Mouse (Mus musculus) hindbrain, postnatal 0 days (tissue): ENCODE measurements around the gene Tacstd2. TPM values are rescaled to one million over a fixed set of nuclear protein-coding genes. Genes with fewer than 3 reads are reported as not detected.

Experiments used
- ATAC-seq: fragments of 200-750 bp; cut with Nextera tagmentation; 2 replicates; pipeline ENCODE4 v1.8.0; 2017; ENCODE audit warnings: mild to moderate bottlenecking, moderate TSS enrichment, moderate library complexity
- DNase-seq: peaks from one replicate; pipeline ENCODE4 v3.0.0-alpha.2; 2015; ENCODE audit warnings: low spot score
- H3K27ac ChIP-seq: fragments of 300-500 bp; sonication (generic); 2 replicates; pipeline ENCODE4 v1.5.1; 2014; ENCODE audit warnings: mild to moderate bottlenecking
- H3K27me3 ChIP-seq: fragments of 300-500 bp; sonication (generic); 2 replicates; pipeline ENCODE4 v1.6.1; 2014; ENCODE audit warnings: low read length, mixed read lengths; ENCODE audit not compliant: insufficient read depth
- H3K36me3 ChIP-seq: fragments of 300-500 bp; sonication (generic); 2 replicates; pipeline ENCODE4 v1.6.1; 2014; ENCODE audit warnings: low read length, mixed read lengths; ENCODE audit not compliant: insufficient read depth
- H3K4me1 ChIP-seq: fragments of 300-500 bp; sonication (generic); 2 replicates; pipeline ENCODE4 v1.6.1; 2014; ENCODE audit warnings: antibody characterized with exemption, low read length, mixed read lengths; ENCODE audit not compliant: insufficient read depth
- H3K4me2 ChIP-seq: fragments of 300-500 bp; sonication (generic); 2 replicates; pipeline ENCODE4 v1.6.1; 2014; ENCODE audit warnings: low read depth, mild to moderate bottlenecking, low read length, moderate library complexity, mixed read lengths
- H3K4me3 ChIP-seq: fragments of 300-500 bp; sonication (generic); 2 replicates; pipeline ENCODE4 v1.5.1; 2014; ENCODE audit warnings: low read length
- H3K9ac ChIP-seq: fragments of 300-500 bp; sonication (generic); replicated peaks from 2 replicates; pipeline ENCODE4 v1.6.1; 2014; ENCODE audit warnings: mild to moderate bottlenecking, low read length, moderate library complexity, mixed read lengths
- H3K9me3 ChIP-seq: fragments of 300-500 bp; sonication (generic); 2 replicates; pipeline ENCODE4 v1.6.1; 2016; ENCODE audit warnings: low read length, mixed read lengths
- CTCF ChIP-seq: IDR thresholded peaks from 2 replicates; pipeline ENCODE4 v1.5.1; 2016; ENCODE audit warnings: antibody characterized with exemption, control low read depth, low read depth
- WGBS: fragments of 180-500 bp; shearing (Covaris S2); extraction: QIAGEN DNeasy Blood & Tissue Kit; methylation state at CpG from one replicate; pipeline ENCODE4 v1.1.7; 2014; 5-methylcytosine and 5-hydroxymethylcytosine counted together
- polyA plus RNA-seq: library from polyadenylated mRNA; unstranded; fragments of >200 nt; fragmentation: Nextera tagmentation; extraction: Ambion mirVana; gene quantifications from 2 replicates; pipeline ENCODE4 v1.2.1, GENCODE M21; 2015
- total RNA-seq: library from RNA; depleted of rRNA; stranded (reverse); fragments of >200 nt; gene quantifications from 2 replicates; pipeline ENCODE4 v1.2.3, GENCODE M21; 2014; rRNA removed

Tacstd2 gene
- total RNA-seq (1.4 and 3.5 TPM in 2 replicates), polyA plus RNA-seq (2.0 and 2.4 TPM in 2 replicates)

DNA sequence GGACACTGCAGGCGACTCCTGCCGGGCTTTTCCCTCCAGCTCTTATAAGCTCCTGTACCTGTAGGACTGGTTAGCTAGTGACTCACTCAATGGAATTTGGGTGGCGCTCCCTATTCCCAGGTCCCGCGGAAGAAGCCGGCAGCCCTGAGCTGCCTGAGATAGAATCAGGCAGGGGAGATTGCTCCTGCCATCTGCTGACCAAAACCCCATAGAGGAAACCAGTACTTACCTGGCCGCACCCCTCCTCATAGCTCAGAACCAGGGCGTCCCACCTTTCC is at the start of gene Tacstd2:
Gene Tacstd2, minus strand, starts transcription at position 20 of the 278 bp plus-strand sequence.
- H3K9me3 ChIP-seq = no peaks in the 10 kb centered on the region
- ATAC-seq = no peak; the same call in 1 of the 2 replicates
- H3K27me3 ChIP-seq = peaks cover 48% of the 10 kb centered on the region
- H3K4me1 ChIP-seq = no peaks in the 10 kb centered on the region
- peak within 1 kb of the TSS; percentile 72 for H3K4me2 ChIP-seq
- no peak for TF ChIP-seq CTCF
- 4% methylated on average over 8 of the region's 8 CpGs for WGBS
- peak within 1 kb of the TSS; percentile 38 for H3K9ac ChIP-seq
- H3K36me3 ChIP-seq = no peaks in the 10 kb centered on the region
- H3K4me3 ChIP-seq = peak within 1 kb of the TSS; percentile 48
- DNase-seq = no peak
- no peak within 1 kb of the TSS for H3K27ac ChIP-seq

DNA sequence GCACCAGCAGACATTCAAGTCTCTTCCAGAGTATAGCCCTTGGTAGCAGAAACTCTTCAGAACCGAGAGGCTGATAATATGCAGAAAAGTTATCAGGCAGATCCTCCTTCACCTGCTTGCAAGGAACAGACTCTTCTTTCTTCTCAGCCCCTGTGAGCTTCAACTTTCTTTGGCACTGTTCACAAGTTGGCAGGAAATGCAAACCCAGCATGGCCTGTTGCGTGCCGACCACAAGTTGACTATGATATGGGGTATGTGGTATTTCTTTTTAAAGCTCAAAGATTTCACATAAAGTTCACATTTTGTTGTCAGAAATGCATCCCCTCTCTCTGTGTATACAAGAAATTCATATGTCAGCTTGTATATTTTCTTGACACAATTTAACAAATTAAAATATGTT is 30.7 kb upstream of the Tacstd2 start:
- no peak overlapping the region for H3K27ac ChIP-seq
- DNase-seq (no peak), ATAC-seq (no peak)
- no peaks in the 10 kb centered on the region for H3K4me1 ChIP-seq
- WGBS = 91% methylated on average over 3 of the region's 3 CpGs
- TF ChIP-seq CTCF = no peak
- H3K4me2 ChIP-seq = no peak overlapping the region
- no peak overlapping the region for H3K9ac ChIP-seq
- no peak overlapping the region for H3K4me3 ChIP-seq
- no peaks in the 10 kb centered on the region for H3K27me3 ChIP-seq
- no peaks in the 10 kb centered on the region for H3K36me3 ChIP-seq
- no peaks in the 10 kb centered on the region for H3K9me3 ChIP-seq

DNA sequence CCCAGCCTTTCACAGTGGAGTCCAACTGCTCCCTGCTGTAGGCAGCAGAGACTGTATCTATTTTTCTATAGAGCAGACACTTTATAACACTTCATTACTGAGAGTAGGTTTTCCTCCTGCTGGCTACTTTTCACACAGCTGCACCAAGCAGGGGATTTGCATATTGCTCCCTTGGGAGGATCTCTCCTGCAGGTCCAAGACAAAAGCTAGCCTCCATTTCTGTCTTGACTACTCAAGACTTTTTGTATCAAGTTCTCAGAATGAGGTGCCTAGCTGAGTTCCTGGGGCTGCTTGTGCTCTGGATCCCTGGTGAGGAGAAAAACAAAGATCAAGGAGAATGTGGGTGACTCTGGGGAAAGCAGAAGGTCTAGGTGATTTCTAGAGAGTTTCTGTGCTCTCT is 19.8 kb upstream of the Tacstd2 start:
- no peak for TF ChIP-seq CTCF
- Histone ChIP-seq H3K4me2 (no peak overlapping the region), H3K9me3 (no peaks in the 10 kb centered on the region), H3K9ac (no peak overlapping the region), H3K27me3 (no peaks in the 10 kb centered on the region), H3K27ac (no peak overlapping the region), H3K4me3 (no peak overlapping the region), H3K4me1 (no peaks in the 10 kb centered on the region), H3K36me3 (no peaks in the 10 kb centered on the region)
- ATAC-seq (no peak), DNase-seq (no peak)

DNA sequence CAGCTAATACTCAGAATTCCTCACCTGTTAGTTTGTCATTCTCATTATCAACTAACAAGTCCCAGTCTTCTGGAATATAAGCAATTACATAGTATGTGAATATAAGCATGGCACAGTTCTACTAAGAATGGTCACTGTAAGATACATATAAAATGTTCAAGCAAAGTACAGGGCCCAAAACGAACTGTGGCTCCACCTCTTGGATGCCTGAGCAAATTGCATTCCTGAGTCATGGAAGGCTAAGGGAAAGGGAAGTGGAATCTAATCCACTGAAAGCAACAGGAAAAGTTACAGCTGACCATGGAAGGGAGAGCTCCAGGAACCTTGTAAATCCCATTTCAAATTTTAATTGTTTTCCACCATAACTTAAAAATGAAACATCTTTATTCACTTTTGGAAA is 14.0 kb upstream of the Tacstd2 start:
- 19% methylated on average over 1 of the region's 1 CpGs for WGBS
- Histone ChIP-seq H3K36me3 (no peaks in the 10 kb centered on the region), H3K9ac (no peak overlapping the region), H3K4me2 (no peak overlapping the region), H3K4me1 (no peaks in the 10 kb centered on the region), H3K4me3 (no peak overlapping the region), H3K27ac (no peak overlapping the region), H3K27me3 (no peaks in the 10 kb centered on the region), H3K9me3 (no peaks in the 10 kb centered on the region)
- ATAC-seq (no peak), DNase-seq (no peak)
- peak; percentile 16; the same call in 1 of the 2 replicates for TF ChIP-seq CTCF

DNA sequence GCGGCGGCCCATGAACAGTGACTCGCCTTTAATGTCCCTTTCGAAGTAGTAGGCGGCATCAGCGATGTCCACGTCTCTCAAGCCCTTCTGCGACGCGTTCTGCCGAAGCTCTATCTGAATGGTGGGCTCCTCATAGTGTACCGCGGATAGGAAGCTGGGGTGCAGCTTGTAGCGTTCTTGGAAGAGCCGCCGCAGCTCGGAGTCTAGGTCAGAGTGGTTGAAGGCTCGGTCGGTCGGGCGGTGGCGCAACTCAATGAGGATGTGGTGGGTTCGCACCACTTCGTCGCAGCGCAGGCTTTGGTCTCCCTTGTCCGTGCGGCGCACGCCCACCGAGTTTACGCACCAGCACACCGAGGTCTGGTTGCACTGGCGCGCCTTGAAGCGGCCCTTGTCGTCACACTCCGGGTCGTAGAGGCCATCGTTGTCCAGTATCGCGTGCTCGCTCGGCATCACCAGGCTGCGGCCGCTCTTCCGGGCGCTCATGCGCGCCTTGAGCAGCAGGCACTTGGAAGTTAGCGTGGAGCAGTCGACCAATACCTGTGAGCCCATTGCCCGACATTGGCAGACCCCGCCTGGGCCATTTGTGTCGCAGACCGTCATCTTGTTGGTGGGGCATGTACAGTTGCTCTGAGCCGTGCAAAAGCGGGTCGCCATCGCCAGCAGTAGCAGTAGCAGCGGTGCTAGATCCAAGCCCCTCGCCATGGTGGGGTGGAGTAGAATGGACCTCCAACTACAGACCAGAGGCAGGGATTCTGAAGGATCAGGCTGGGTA is 405 bp downstream of the Tacstd2 start:
- H3K9me3 ChIP-seq = no peaks in the 10 kb centered on the region
- peak overlapping the region; percentile 48 for H3K4me3 ChIP-seq
- no peaks in the 10 kb centered on the region for H3K4me1 ChIP-seq
- peak; percentile 59 for DNase-seq
- under 1% methylated on average over 62 of the region's 62 CpGs for WGBS
- no peak for TF ChIP-seq CTCF
- H3K36me3 ChIP-seq = no peaks in the 10 kb centered on the region
- peak overlapping the region; percentile 38 for H3K9ac ChIP-seq
- peak overlapping the region; percentile 72 for H3K4me2 ChIP-seq
- ATAC-seq = peak; percentile 83
- no peak overlapping the region for H3K27ac ChIP-seq
- H3K27me3 ChIP-seq = peaks cover 51% of the 10 kb centered on the region

DNA sequence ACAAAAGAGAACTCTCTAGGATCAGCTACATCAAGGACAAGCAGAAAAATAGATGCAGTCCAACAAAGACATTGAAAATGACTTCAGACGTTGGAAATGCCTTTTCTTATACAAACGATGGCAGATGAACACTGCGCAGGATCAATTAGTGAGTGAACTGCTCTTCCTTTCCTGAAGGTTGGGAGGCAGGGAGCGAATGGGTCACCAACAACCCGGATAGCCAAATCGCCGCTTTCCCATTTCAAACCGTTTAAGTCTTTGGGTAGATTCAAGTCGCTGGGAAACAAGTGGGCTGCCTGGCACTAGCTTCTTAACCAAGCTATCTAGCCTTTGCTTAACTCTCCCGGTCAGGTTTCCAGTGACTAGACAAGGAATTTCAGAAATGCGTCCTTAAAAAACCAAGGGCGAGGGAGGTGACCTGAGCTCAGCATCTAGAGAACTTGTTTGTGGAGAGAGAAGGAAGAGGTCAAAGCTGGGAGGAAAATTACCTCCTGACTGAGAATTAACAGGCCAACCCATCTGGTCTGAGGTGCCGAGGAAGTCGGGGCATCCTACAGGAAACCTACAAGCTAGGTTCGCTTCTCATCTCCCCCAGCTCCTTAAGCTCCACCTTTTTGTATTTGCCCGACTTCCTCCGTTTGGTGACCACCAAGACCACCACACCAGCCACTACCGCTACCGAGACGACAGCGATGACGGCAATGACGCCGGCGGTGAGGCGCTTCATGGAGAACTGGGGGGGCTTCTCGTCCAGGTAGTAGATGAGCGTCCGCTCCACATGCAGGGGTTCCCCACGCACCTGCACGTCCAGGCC is 1.2 kb downstream of the Tacstd2 start:
- TF ChIP-seq CTCF = no peak
- WGBS = 5% methylated on average over 31 of the region's 31 CpGs
- H3K4me1 ChIP-seq = no peaks in the 10 kb centered on the region
- no peak overlapping the region for H3K27ac ChIP-seq
- peaks cover 51% of the 10 kb centered on the region for H3K27me3 ChIP-seq
- H3K4me2 ChIP-seq = peak overlapping the region; percentile 72
- peak; percentile 51 for ATAC-seq
- peak overlapping the region; percentile 48 for H3K4me3 ChIP-seq
- no peaks in the 10 kb centered on the region for H3K9me3 ChIP-seq
- no peak for DNase-seq
- H3K36me3 ChIP-seq = no peaks in the 10 kb centered on the region
- H3K9ac ChIP-seq = peak overlapping the region; percentile 38
